Mouse (Mus musculus) C2C12 (cell line): ENCODE data around the gene Atxn2.

Source experiments
- CTCF ChIP-seq: IDR thresholded peaks from one replicate; pipeline ENCODE4 v1.5.1; 2011; ENCODE audit not compliant: control insufficient read depth, insufficient read depth, insufficient read length
- USF1 ChIP-seq: IDR thresholded peaks from one replicate; pipeline ENCODE4 v1.6.1; 2011; ENCODE audit warnings: low read depth, mild to moderate bottlenecking, control low read depth, moderate library complexity

GRCm38 (mm10) chr5:121758341-121758740 lies 47.2 kb downstream of the Atxn2 start:
- TF ChIP-seq CTCF (no peak), USF1 (no peak)
